Mouse (Mus musculus): Measurements from ENCODE around the gene Dxo. TPM values are rescaled to one million over a fixed set of nuclear protein-coding genes. Genes with fewer than 3 reads are reported as not detected.

Dxo gene
- polyA plus RNA-seq, 1 experiment from 2014 or later, result 48.9 TPM

GRCm38 (mm10) chr17:34883332-34883731 lies 46.5 kb downstream of the Dxo start:
- H3K9ac ChIP-seq (ENCODE audit: low read length), result no peak overlapping the region
- no peaks in the 10 kb centered on the region for H3K9me3 ChIP-seq (replicated peaks; ENCODE audit: control insufficient read depth, low read length)
- 61% methylated on average over 3 of the region's 3 CpGs for WGBS
- ATAC-seq (ENCODE audit: insufficient read depth, low FRiP score), result 0 out of 2 replicates have a peak, but pooled peaks have one; percentile 15
- no peaks in the 10 kb centered on the region for H3K27me3 ChIP-seq (ENCODE audit: control insufficient read depth, insufficient read depth, low read length)
- H3K4me2 ChIP-seq (ENCODE audit: low read depth, low read length), result no peak overlapping the region
- H3K4me1 ChIP-seq (ENCODE audit: control insufficient read depth, insufficient read depth, low read length), result peaks cover 3% of the 10 kb centered on the region; the same call in 1 of the 2 replicates
- H3K4me3 ChIP-seq (replicated peaks; ENCODE audit: low read length), result no peak overlapping the region
- H3K27ac ChIP-seq (ENCODE audit: low read length), result no peak overlapping the region
- no peaks in the 10 kb centered on the region for H3K36me3 ChIP-seq (ENCODE audit: control insufficient read depth, insufficient read depth, low read length)

DNA sequence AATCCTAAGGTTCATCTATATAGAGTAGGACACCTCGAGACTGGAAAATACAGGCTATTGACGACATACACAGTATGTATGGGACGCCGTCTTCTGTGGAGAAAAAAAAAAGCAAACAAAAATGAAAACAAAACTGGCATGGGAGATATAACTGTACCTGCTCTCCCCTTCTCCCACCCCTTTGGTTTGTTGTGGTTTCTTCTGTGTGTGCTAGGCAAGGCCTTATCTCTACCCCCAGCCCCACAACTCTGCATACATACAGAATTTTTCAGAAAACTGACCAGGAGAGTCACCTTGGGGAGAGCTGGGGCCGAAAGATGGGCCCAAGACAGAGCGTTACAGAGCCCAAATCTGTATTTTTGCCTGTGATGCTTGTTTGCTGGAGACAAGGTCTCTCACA lies 47.9 kb downstream of the Dxo start:
- Histone ChIP-seq H3K4me2 (ENCODE audit: low read depth, low read length) (no peak overlapping the region), H3K9ac (ENCODE audit: low read length) (no peak overlapping the region), H3K27me3 (ENCODE audit: control insufficient read depth, insufficient read depth, low read length) (no peaks in the 10 kb centered on the region), H3K9me3 (replicated peaks; ENCODE audit: control insufficient read depth, low read length) (no peaks in the 10 kb centered on the region), H3K36me3 (ENCODE audit: control insufficient read depth, insufficient read depth, low read length) (no peaks in the 10 kb centered on the region), H3K4me3 (replicated peaks; ENCODE audit: low read length) (no peak overlapping the region), H3K27ac (ENCODE audit: low read length) (no peak overlapping the region), H3K4me1 (ENCODE audit: control insufficient read depth, insufficient read depth, low read length) (peaks cover 3% of the 10 kb centered on the region; the same call in 1 of the 2 replicates)
- 86% methylated on average over 6 of the region's 6 CpGs for WGBS
- ATAC-seq (ENCODE audit: insufficient read depth, low FRiP score), result no peak

DNA sequence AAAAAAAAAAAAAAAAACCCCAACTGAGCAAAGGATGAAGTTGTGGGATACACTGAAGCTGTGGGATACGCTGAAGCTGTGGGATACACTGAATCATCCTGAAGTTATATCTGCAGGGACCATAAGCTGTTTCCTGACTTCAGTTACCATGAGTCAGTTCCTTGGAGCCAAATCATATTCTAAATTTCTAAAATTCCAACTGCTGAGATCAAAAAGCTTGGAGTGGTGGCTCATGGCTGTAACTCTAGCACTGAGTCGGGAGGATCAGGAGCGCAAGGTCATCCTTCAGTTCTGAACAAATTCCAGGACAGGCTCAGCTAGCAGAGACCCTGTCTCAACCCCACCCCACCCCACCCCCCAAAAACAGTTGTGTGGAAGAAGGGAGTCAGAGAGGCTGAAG lies 48.8 kb downstream of the Dxo start:
- Histone ChIP-seq H3K4me3 (replicated peaks; ENCODE audit: low read length) (no peak overlapping the region), H3K9ac (ENCODE audit: low read length) (no peak overlapping the region), H3K27ac (ENCODE audit: low read length) (no peak overlapping the region), H3K9me3 (replicated peaks; ENCODE audit: control insufficient read depth, low read length) (no peaks in the 10 kb centered on the region), H3K27me3 (ENCODE audit: control insufficient read depth, insufficient read depth, low read length) (no peaks in the 10 kb centered on the region), H3K36me3 (ENCODE audit: control insufficient read depth, insufficient read depth, low read length) (no peaks in the 10 kb centered on the region), H3K4me1 (ENCODE audit: control insufficient read depth, insufficient read depth, low read length) (peaks cover 3% of the 10 kb centered on the region; the same call in 1 of the 2 replicates), H3K4me2 (ENCODE audit: low read depth, low read length) (no peak overlapping the region)
- ATAC-seq (ENCODE audit: insufficient read depth, low FRiP score), result no peak
- WGBS, result 71% methylated on average over 3 of the region's 3 CpGs

- ATAC-seq (ENCODE audit: insufficient read depth, low FRiP score), result no peak
- Histone ChIP-seq H3K27me3 (ENCODE audit: control insufficient read depth, insufficient read depth, low read length) (no peaks in the 10 kb centered on the region), H3K36me3 (ENCODE audit: control insufficient read depth, insufficient read depth, low read length) (no peaks in the 10 kb centered on the region), H3K4me3 (replicated peaks; ENCODE audit: low read length) (no peak overlapping the region), H3K9ac (ENCODE audit: low read length) (no peak overlapping the region), H3K27ac (ENCODE audit: low read length) (no peak overlapping the region), H3K9me3 (replicated peaks; ENCODE audit: control insufficient read depth, low read length) (no peaks in the 10 kb centered on the region), H3K4me1 (ENCODE audit: control insufficient read depth, insufficient read depth, low read length) (no peaks in the 10 kb centered on the region), H3K4me2 (ENCODE audit: low read depth, low read length) (no peak overlapping the region)
- 88% methylated on average over 5 of the region's 5 CpGs for WGBS
Measured at GRCm38 (mm10) chr17:34887942-34888341, 51.1 kb downstream of the Dxo start.

Small RNA genes within 50 kb of the gene (microRNA-seq; reads per million reads assigned to microRNA genes)
- gene Mir6970 (not detected), gene Mir6971 (3.6 reads per million, percentile 20 among the genes with 10 or more reads in this experiment), gene Mir6972 (not detected)

Other genes with a start within 250 kb of the Dxo start
- gene Gpsm3, start 247.2 kb upstream of the Dxo start, polyA plus RNA-seq (2015; fragmentation: Nextera tagmentation; extraction: Ambion mirVana), result 9.3 and 10.4 TPM in 2 replicates
- 6.8 and 8.4 TPM in 2 replicates for gene Pbx2, start 245.8 kb upstream of the Dxo start, polyA plus RNA-seq (2015; fragmentation: Nextera tagmentation; extraction: Ambion mirVana)
- 2.7 and 3.0 TPM in 2 replicates for gene Ager, start 239.2 kb upstream of the Dxo start, polyA plus RNA-seq (2015; fragmentation: Nextera tagmentation; extraction: Ambion mirVana)
- gene Rnf5, start 233.3 kb upstream of the Dxo start, polyA plus RNA-seq (2015; fragmentation: Nextera tagmentation; extraction: Ambion mirVana), result 129 and 141 TPM in 2 replicates
- gene Agpat1, start 232.8 kb upstream of the Dxo start, polyA plus RNA-seq (2015; fragmentation: Nextera tagmentation; extraction: Ambion mirVana), result 42.6 TPM in 2 replicates
- gene Egfl8, start 221.0 kb upstream of the Dxo start, polyA plus RNA-seq (2015; fragmentation: Nextera tagmentation; extraction: Ambion mirVana), result 3.5 and 4.8 TPM in 2 replicates
- 25.2 and 25.7 TPM in 2 replicates for gene Ppt2, start 208.5 kb upstream of the Dxo start, polyA plus RNA-seq (2015; fragmentation: Nextera tagmentation; extraction: Ambion mirVana)
- gene Prrt1, start 207.5 kb upstream of the Dxo start, polyA plus RNA-seq (2015; fragmentation: Nextera tagmentation; extraction: Ambion mirVana), result 0.31 and 0.45 TPM in 2 replicates
- 13.1 and 14.4 TPM in 2 replicates for gene Fkbpl, start 192.3 kb upstream of the Dxo start, polyA plus RNA-seq (2015; fragmentation: Nextera tagmentation; extraction: Ambion mirVana)
- 73.5 and 78.0 TPM in 2 replicates for gene Atf6b, start 189.9 kb upstream of the Dxo start, polyA plus RNA-seq (2015; fragmentation: Nextera tagmentation; extraction: Ambion mirVana)
- 1.3 and 1.8 TPM in 2 replicates for gene Tnxb, start 166.5 kb upstream of the Dxo start, polyA plus RNA-seq (2015; fragmentation: Nextera tagmentation; extraction: Ambion mirVana)
- gene C4b, start 93.1 kb upstream of the Dxo start, polyA plus RNA-seq (2015; fragmentation: Nextera tagmentation; extraction: Ambion mirVana), result 0.89 and 0.99 TPM in 2 replicates
- gene Cyp21a1, start 32.5 kb upstream of the Dxo start, polyA plus RNA-seq (2015; fragmentation: Nextera tagmentation; extraction: Ambion mirVana), result 0.21 and 6.9 TPM in 2 replicates
- 23.8 and 25.8 TPM in 2 replicates for gene Stk19, start 74 bp upstream of the Dxo start, polyA plus RNA-seq (2015; fragmentation: Nextera tagmentation; extraction: Ambion mirVana)
- gene Skiv2l, start 13.2 kb downstream of the Dxo start, polyA plus RNA-seq (2015; fragmentation: Nextera tagmentation; extraction: Ambion mirVana), result 45.0 and 48.1 TPM in 2 replicates
- 89.5 and 96.4 TPM in 2 replicates for gene Nelfe, start 13.4 kb downstream of the Dxo start, polyA plus RNA-seq (2015; fragmentation: Nextera tagmentation; extraction: Ambion mirVana)
- 27.8 and 28.9 TPM in 2 replicates for gene Cfb, start 25.5 kb downstream of the Dxo start, polyA plus RNA-seq (2015; fragmentation: Nextera tagmentation; extraction: Ambion mirVana)
- gene Zbtb12, start 42.5 kb downstream of the Dxo start, polyA plus RNA-seq (2015; fragmentation: Nextera tagmentation; extraction: Ambion mirVana), result 1.0 and 1.1 TPM in 2 replicates
- 0.49 TPM in 1 of 2 replicates, not detected in the other for gene Gm20547, start 45.0 kb downstream of the Dxo start, polyA plus RNA-seq (2015; fragmentation: Nextera tagmentation; extraction: Ambion mirVana)
- gene C2, start 61.2 kb downstream of the Dxo start, polyA plus RNA-seq (2015; fragmentation: Nextera tagmentation; extraction: Ambion mirVana), result 4.4 and 5.5 TPM in 2 replicates
- gene Ehmt2, start 61.5 kb downstream of the Dxo start, polyA plus RNA-seq (2015; fragmentation: Nextera tagmentation; extraction: Ambion mirVana), result 61.0 and 61.1 TPM in 2 replicates
- gene Slc44a4, start 77.4 kb downstream of the Dxo start, polyA plus RNA-seq (2015; fragmentation: Nextera tagmentation; extraction: Ambion mirVana), result 19.3 and 21.1 TPM in 2 replicates
- 36.7 and 40.6 TPM in 2 replicates for gene Neu1, start 94.2 kb downstream of the Dxo start, polyA plus RNA-seq (2015; fragmentation: Nextera tagmentation; extraction: Ambion mirVana)
- gene Hspa1b, start 122.2 kb downstream of the Dxo start, polyA plus RNA-seq (2015; fragmentation: Nextera tagmentation; extraction: Ambion mirVana), result 0.94 and 1.4 TPM in 2 replicates
- gene Gm20481, start 132.9 kb downstream of the Dxo start, polyA plus RNA-seq (2015; fragmentation: Nextera tagmentation; extraction: Ambion mirVana), result 0.27 TPM in 1 of 2 replicates, not detected in the other
- gene Hspa1a, start 135.1 kb downstream of the Dxo start, polyA plus RNA-seq (2015; fragmentation: Nextera tagmentation; extraction: Ambion mirVana), result 13.7 and 16.3 TPM in 2 replicates
- 0.96 and 1.4 TPM in 2 replicates for gene Hspa1l, start 135.7 kb downstream of the Dxo start, polyA plus RNA-seq (2015; fragmentation: Nextera tagmentation; extraction: Ambion mirVana)
- 145 and 146 TPM in 2 replicates for gene Lsm2, start 144.8 kb downstream of the Dxo start, polyA plus RNA-seq (2015; fragmentation: Nextera tagmentation; extraction: Ambion mirVana)
- 81.1 and 82.1 TPM in 2 replicates for gene Vars, start 164.0 kb downstream of the Dxo start, polyA plus RNA-seq (2015; fragmentation: Nextera tagmentation; extraction: Ambion mirVana)
- gene Vwa7, start 179.6 kb downstream of the Dxo start, polyA plus RNA-seq (2015; fragmentation: Nextera tagmentation; extraction: Ambion mirVana), result 0.26 and 0.42 TPM in 2 replicates
- gene Sapcd1, start 191.0 kb downstream of the Dxo start, polyA plus RNA-seq (2015; fragmentation: Nextera tagmentation; extraction: Ambion mirVana), result 14.2 and 14.3 TPM in 2 replicates
- 3.9 and 4.2 TPM in 2 replicates for gene Msh5, start 209.7 kb downstream of the Dxo start, polyA plus RNA-seq (2015; fragmentation: Nextera tagmentation; extraction: Ambion mirVana)
- gene Clic1, start 212.9 kb downstream of the Dxo start, polyA plus RNA-seq (2015; fragmentation: Nextera tagmentation; extraction: Ambion mirVana), result 396 and 441 TPM in 2 replicates
- 190 and 193 TPM in 2 replicates for gene Ddah2, start 222.0 kb downstream of the Dxo start, polyA plus RNA-seq (2015; fragmentation: Nextera tagmentation; extraction: Ambion mirVana)
- 50.6 and 109 TPM in 2 replicates for gene Ly6g6c, start 228.4 kb downstream of the Dxo start, polyA plus RNA-seq (2015; fragmentation: Nextera tagmentation; extraction: Ambion mirVana)
- gene Mpig6b, start 229.2 kb downstream of the Dxo start, polyA plus RNA-seq (2015; fragmentation: Nextera tagmentation; extraction: Ambion mirVana), result 0.48 and 1.0 TPM in 2 replicates
- 32.3 and 49.2 TPM in 2 replicates for gene Ly6g6e, start 239.9 kb downstream of the Dxo start, polyA plus RNA-seq (2015; fragmentation: Nextera tagmentation; extraction: Ambion mirVana)
- gene Ly6g6d, start 241.0 kb downstream of the Dxo start, polyA plus RNA-seq (2015; fragmentation: Nextera tagmentation; extraction: Ambion mirVana), result 3.2 and 4.1 TPM in 2 replicates
- gene Ly6g6f, start 248.6 kb downstream of the Dxo start, polyA plus RNA-seq (2015; fragmentation: Nextera tagmentation; extraction: Ambion mirVana), result 0.46 and 0.54 TPM in 2 replicates